In genomic region chr8:88816461-88816860, GRCm38 (mm10) we compare ENCODE assay signal across 25 mouse cellular contexts.
"Had no signal": no experiment of that assay in that cellular context is flagged by ENCODE, and none has a peak within 500 bp of the region (broad histone marks: within the 10 kb centered on the region; RNA-seq: fewer than 3 reads in every experiment).

No protein-coding gene starts in this region.

- H3K27me3 ChIP-seq: embryonic facial prominence, embryonic 15.5 days; forebrain, embryonic 15.5 days had no signal

- H3K36me3 ChIP-seq: embryonic facial prominence, embryonic 10.5 days; embryonic facial prominence, embryonic 12.5 days; embryonic facial prominence, embryonic 13.5 days; embryonic facial prominence, embryonic 15.5 days; forebrain, embryonic 10.5 days; forebrain, embryonic 12.5 days; forebrain, embryonic 15.5 days had no signal

- H3K4me3 ChIP-seq: embryonic facial prominence, embryonic 10.5 days; embryonic facial prominence, embryonic 12.5 days; embryonic facial prominence, embryonic 13.5 days; embryonic facial prominence, embryonic 15.5 days; erythroblast, embryonic 14.5 days; forebrain, embryonic 10.5 days; forebrain, embryonic 12.5 days; forebrain, embryonic 13.5 days; forebrain, embryonic 15.5 days; gastrocnemius, adult 2 months; heart, adult 2 months had no signal

- H3K9me3 ChIP-seq: embryonic facial prominence, embryonic 10.5 days; embryonic facial prominence, embryonic 12.5 days; embryonic facial prominence, embryonic 13.5 days; embryonic facial prominence, embryonic 15.5 days; forebrain, embryonic 10.5 days; forebrain, embryonic 12.5 days; forebrain, embryonic 13.5 days; forebrain, embryonic 15.5 days had no signal

- H3K4me1 ChIP-seq: embryonic facial prominence, embryonic 12.5 days; embryonic facial prominence, embryonic 13.5 days; embryonic facial prominence, embryonic 15.5 days had no signal

- DNase-seq: cerebellum, adult 18-20 months; cerebellum, adult 2 months; cerebellum, adult 8-10 months; cerebellum, adult 9-10 months; cerebellum, adult 9-11 months; cerebellum, postnatal 10 days; cerebellum, postnatal 14 days; cerebellum, postnatal 25 days; cerebellum, postnatal 36 days; embryo, embryonic 11 days; forebrain, postnatal 0 days; gastrocnemius, adult 2 months; gastrocnemius, postnatal 14 days; gastrocnemius, postnatal 25 days; gastrocnemius, postnatal 36 days; heart, adult 2 months had no signal

- H3K27ac ChIP-seq: embryonic facial prominence, embryonic 10.5 days; embryonic facial prominence, embryonic 12.5 days; embryonic facial prominence, embryonic 13.5 days; embryonic facial prominence, embryonic 15.5 days; forebrain, embryonic 10.5 days; forebrain, embryonic 12.5 days; forebrain, embryonic 13.5 days; forebrain, embryonic 15.5 days; gastrocnemius, adult 2 months; heart, adult 2 months had no signal
